Mouse (Mus musculus) central nervous system, embryonic 14 days (tissue): ENCODE data around the gene Vezf1. TPM values are rescaled to one million over a fixed set of nuclear protein-coding genes. Genes with fewer than 3 reads are reported as not detected.

Source experiments
- polyA plus RNA-seq: library from polyadenylated mRNA; depleted of rRNA; stranded (reverse); fragments of >200 nt; gene quantifications from 2 replicates; pipeline ENCODE4 v1.2.3, GENCODE M21; 2012; rRNA removed

The Vezf1 gene
- polyA plus RNA-seq, result 46.8 and 51.8 TPM in 2 replicates

DNA sequence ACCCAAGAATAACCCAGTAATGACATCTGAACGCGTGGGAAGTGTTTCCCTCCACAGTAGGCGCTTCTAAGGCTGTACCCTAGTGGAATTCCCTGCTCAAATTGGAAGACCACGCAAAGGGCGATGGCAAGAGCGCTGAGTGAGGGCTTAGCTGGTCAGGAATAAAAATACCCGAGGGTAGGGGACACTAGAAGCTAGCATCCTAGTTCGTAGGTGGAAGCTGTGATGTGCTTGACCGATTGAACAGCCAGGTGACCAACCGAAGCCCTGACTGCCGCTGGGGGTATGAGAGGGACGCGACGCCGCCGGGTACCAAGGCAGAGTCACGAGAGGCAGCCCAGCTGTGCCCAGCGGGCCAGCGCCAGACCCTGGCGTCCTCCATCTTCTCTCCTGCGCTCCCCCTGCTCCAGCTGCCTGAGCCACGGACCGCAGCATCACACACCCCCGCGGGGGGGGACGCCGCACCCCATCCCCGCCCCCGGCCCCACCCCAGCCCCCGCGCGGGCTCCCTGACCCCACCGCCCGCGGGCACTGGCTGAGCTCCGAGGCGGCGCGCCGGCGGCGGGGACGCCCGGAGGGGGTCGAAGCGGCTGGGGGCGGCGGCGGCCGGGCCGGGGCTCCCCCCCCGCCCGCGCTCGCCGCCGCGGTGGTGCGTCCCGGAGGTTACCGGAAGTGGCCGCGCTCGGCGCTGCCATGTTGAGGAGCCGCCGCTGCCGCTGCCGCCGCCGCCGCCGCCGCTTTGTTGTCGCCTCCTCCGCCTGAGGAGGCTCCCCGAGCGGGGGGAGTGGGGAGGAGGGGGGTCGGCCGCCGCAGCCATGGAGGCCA, at the start of gene Vezf1:
Gene Vezf1, plus strand, starts transcription at position 694 of the 825 bp plus-strand sequence.

DNA sequence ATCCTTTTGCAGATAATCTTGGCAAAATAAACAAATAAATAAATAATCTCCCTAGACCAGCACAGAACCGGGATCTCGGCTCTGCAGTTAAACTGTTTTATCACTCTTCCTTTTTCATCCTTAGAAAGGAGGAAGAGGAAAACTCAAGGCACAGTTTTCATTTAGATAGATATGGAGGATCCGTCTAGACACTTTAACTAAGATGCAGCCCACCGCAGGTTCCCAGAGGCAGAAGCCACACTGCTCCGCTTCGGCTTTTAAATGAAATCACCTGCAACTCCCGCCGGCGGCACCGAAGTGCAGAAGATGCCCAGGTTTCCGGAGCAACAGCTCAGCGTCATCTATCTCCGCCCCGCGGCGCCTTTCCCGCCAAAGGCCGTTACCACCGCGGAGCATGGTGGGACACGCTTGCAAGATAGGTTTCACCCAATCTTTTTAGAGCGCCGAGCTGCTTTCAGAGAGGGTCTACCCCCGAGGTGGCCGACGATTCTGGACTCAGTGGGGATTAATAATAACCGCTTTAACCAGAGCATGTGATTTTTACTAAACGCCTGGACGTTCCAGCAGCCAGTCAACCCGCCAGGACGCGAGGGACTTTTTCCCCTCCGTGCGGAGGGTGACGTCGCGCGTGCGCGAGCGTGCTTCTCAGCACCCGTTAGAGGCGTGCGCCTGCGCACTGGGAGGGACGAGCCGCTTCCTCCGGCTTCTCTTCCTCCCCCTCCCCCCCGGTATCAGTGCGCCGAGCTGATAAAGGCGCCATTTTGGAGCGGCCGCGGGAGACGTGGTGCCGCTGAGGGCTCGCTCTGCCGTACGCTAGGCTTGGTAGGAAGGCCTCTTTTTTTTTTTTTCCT, 20.9 kb upstream of the Vezf1 start, which contains the start of gene Srsf1:
Gene Srsf1, plus strand, starts transcription at position 430 of the 851 bp plus-strand sequence.

DNA sequence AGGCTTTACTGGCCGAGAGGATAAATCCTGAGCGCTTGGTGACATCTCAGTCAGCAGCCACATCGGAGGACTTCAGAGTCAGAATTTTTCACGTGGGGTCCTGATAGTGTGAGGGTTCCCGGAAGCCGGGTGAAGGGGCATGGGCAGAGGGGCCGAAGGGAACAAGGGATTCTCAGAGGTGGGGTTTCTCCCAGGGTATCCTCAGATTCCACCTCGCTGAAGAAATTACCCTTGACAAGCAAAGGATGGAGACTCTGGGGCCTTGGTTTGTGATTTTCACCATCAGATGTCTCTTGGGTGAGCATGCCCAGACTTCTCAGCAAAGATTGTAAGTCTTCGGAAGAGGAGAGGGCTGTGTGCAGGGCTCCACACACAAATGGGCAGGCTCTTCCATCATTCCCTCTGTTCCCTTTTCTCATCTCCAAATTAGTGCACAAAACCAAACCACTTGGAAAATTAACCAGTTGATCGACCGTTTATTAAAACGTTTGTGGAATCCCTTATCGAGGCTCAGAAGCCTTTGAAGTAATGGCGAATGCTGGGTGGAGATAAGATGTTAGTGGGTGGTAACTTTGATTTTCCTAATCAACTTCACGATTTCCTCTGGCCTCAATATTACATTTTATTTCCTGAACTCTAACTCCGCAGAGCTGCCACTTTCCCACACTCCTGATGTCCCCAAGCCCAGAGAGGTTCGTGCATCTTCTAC, 30.1 kb downstream of the Vezf1 start, which contains the start of gene Cuedc1:
Gene Cuedc1, plus strand, starts transcription at position 38 of the 709 bp plus-strand sequence.

Other genes starting within 250 kb of the Vezf1 start
- gene Lpo, start 240.0 kb upstream of the Vezf1 start, polyA plus RNA-seq, result 0.37 and 0.76 TPM in 2 replicates
- gene Mks1, start 215.1 kb upstream of the Vezf1 start, polyA plus RNA-seq, result 25.0 and 26.8 TPM in 2 replicates
- 0.20 and 0.24 TPM in 2 replicates for gene Epx, start 192.7 kb upstream of the Vezf1 start, polyA plus RNA-seq
- gene Olfr462, start 176.0 kb upstream of the Vezf1 start, polyA plus RNA-seq, result not detected in 2 replicates
- not detected in 2 replicates for gene Olfr463, start 170.9 kb upstream of the Vezf1 start, polyA plus RNA-seq
- gene Olfr464, start 147.3 kb upstream of the Vezf1 start, polyA plus RNA-seq, result 0.17 and 0.21 TPM in 2 replicates
- gene Dynll2, start 80.7 kb upstream of the Vezf1 start, polyA plus RNA-seq, result 292 and 295 TPM in 2 replicates
- gene Srsf1, start 20.9 kb upstream of the Vezf1 start, polyA plus RNA-seq, result 551 and 648 TPM in 2 replicates
- 48.4 and 53.1 TPM in 2 replicates for gene Cuedc1, start 29.8 kb downstream of the Vezf1 start, polyA plus RNA-seq
- 81.5 and 93.0 TPM in 2 replicates for gene Mrps23, start 136.1 kb downstream of the Vezf1 start, polyA plus RNA-seq
- gene Ccdc182, start 225.8 kb downstream of the Vezf1 start, polyA plus RNA-seq, result 0.23 and 0.33 TPM in 2 replicates